Mouse (Mus musculus) CH12.LX (cell line): Measurements from ENCODE around the gene Lix1l. TPM values are rescaled to one million over a fixed set of nuclear protein-coding genes. Genes with fewer than 3 reads are reported as not detected.
A peak's percentile ranks its signal among the peaks of the same experiment; 100 is the strongest.

Experiments
- DNase-seq: peaks from one replicate; pipeline ENCODE4 v3.0.0-alpha.2; 2013; ENCODE audit errors: extremely low read depth
- H3K27ac ChIP-seq: 2 replicates; pipeline ENCODE4 v1.5.1; 2012; ENCODE audit warnings: low read depth, mild to moderate bottlenecking, control low read depth, moderate library complexity; ENCODE audit not compliant: insufficient read depth
- H3K27me3 ChIP-seq: replicated peaks from 2 replicates; pipeline ENCODE3; 2012; ENCODE audit warnings: inconsistent platforms
- H3K36me3 ChIP-seq, 2 experiments: replicated peaks in 1 of 2; 2 replicates each; pipeline versions ENCODE3 to v1.6.1; 2012; ENCODE audit warnings: inconsistent platforms in 1 of 2, low read length in 1 of 2, mild to moderate bottlenecking in 1 of 2, mixed read lengths in 1 of 2, moderate library complexity in 1 of 2; ENCODE audit not compliant: control insufficient read depth in 1 of 2, insufficient read depth in 1 of 2
- H3K4me1 ChIP-seq, 2 experiments: 2 replicates each; pipeline ENCODE4 v1.6.1; 2012; ENCODE audit warnings: inconsistent platforms in 1 of 2, moderate library complexity in 1 of 2; ENCODE audit not compliant: insufficient read depth in 2 of 2, control insufficient read depth in 1 of 2
- H3K4me2 ChIP-seq: 2 replicates; pipeline ENCODE4 v1.6.1; 2012; ENCODE audit warnings: low read depth, mild to moderate bottlenecking, control low read depth; ENCODE audit not compliant: poor library complexity, insufficient read depth, severe bottlenecking
- H3K4me3 ChIP-seq, 3 experiments: fragments of 150-350 bp in 1 of 3; sonication (generic) in 1 of 3; replicated peaks in 1 of 3; 2 replicates each; pipeline versions ENCODE3 to v1.5.1; 2011 to 2012; ENCODE audit warnings: low read depth in 2 of 3, low read length in 2 of 3, mild to moderate bottlenecking in 2 of 3, moderate library complexity in 2 of 3, control low read depth in 1 of 3, improper control_type of control experiment in 1 of 3, inconsistent platforms in 1 of 3, mixed read lengths in 1 of 3; ENCODE audit not compliant: poor library complexity in 1 of 3
- H3K79me2 ChIP-seq: replicated peaks from 2 replicates; pipeline ENCODE4 v1.6.1; 2012; ENCODE audit warnings: mild to moderate bottlenecking, moderate library complexity; ENCODE audit not compliant: control insufficient read depth, poor library complexity, insufficient read depth, severe bottlenecking; ENCODE audit errors: extremely low read depth
- H3K9ac ChIP-seq: 2 replicates; pipeline ENCODE4 v1.6.1; 2012; ENCODE audit warnings: low read depth, mild to moderate bottlenecking, control low read depth, moderate library complexity; ENCODE audit not compliant: insufficient read depth
- H3K9me3 ChIP-seq: replicated peaks from 2 replicates; pipeline ENCODE3; 2012; ENCODE audit warnings: low read length, inconsistent platforms, mixed read lengths
- BHLHE40 ChIP-seq: IDR thresholded peaks from 2 replicates; pipeline ENCODE4 v1.6.1; 2011; ENCODE audit warnings: mild to moderate bottlenecking, low read depth, low read length, improper control_type of control experiment
- CHD1 ChIP-seq: IDR thresholded peaks from 2 replicates; pipeline ENCODE4 v1.6.1; 2012; ENCODE audit warnings: low read depth, low read length, improper control_type of control experiment, inconsistent platforms
- CTCF ChIP-seq, 2 experiments: IDR thresholded peaks in 1 of 2; conservative IDR thresholded peaks in 1 of 2; 2 replicates each; pipeline ENCODE4 v1.5.1; 2011 to 2012; ENCODE audit warnings: low read depth in 2 of 2, low read length in 2 of 2, improper control_type of control experiment in 1 of 2, inconsistent platforms in 1 of 2, mild to moderate bottlenecking in 1 of 2, moderate library complexity in 1 of 2
- ELF1 ChIP-seq: IDR thresholded peaks from 2 replicates; pipeline ENCODE4 v1.6.1; 2014; ENCODE audit warnings: low read depth, mild to moderate bottlenecking, inconsistent platforms, low read length, improper control_type of control experiment
- GABPA ChIP-seq: IDR thresholded peaks from 2 replicates; pipeline ENCODE4 v1.6.1; 2012; ENCODE audit warnings: low read depth, low read length, improper control_type of control experiment, inconsistent platforms; ENCODE audit not compliant: insufficient replicate concordance
- HCFC1 ChIP-seq: IDR thresholded peaks from 2 replicates; pipeline ENCODE4 v1.6.1; 2012; ENCODE audit warnings: low read depth, mild to moderate bottlenecking, inconsistent platforms, low read length, improper control_type of control experiment
- IRF4 ChIP-seq: IDR thresholded peaks from 2 replicates; pipeline ENCODE4 v1.6.1; 2014; ENCODE audit warnings: low read depth, mild to moderate bottlenecking, inconsistent platforms, low read length, improper control_type of control experiment
- JUND ChIP-seq: conservative IDR thresholded peaks from 2 replicates; pipeline ENCODE4 v1.6.1; 2011; ENCODE audit warnings: low read depth, low read length, improper control_type of control experiment
- KAT2A ChIP-seq: IDR thresholded peaks from 2 replicates; pipeline ENCODE4 v1.6.1; 2012; ENCODE audit warnings: low read length, improper control_type of control experiment, inconsistent platforms; ENCODE audit not compliant: insufficient replicate concordance
- MAFK ChIP-seq: IDR thresholded peaks from 2 replicates; pipeline ENCODE4 v1.6.1; 2011; ENCODE audit warnings: low read length, improper control_type of control experiment; ENCODE audit not compliant: insufficient replicate concordance
- MYC ChIP-seq: IDR thresholded peaks from 2 replicates; pipeline ENCODE4 v1.6.1; 2011; ENCODE audit warnings: low read depth, mild to moderate bottlenecking, improper control_type of control experiment, low read length
- POLR2A ChIP-seq: IDR thresholded peaks from 2 replicates; pipeline ENCODE4 v1.6.1; 2011; ENCODE audit warnings: low read depth, mild to moderate bottlenecking, improper control_type of control experiment, low read length
- POLR2AphosphoS2 ChIP-seq: IDR thresholded peaks from 2 replicates; pipeline ENCODE4 v1.6.1; 2011; ENCODE audit warnings: low read depth, low read length, improper control_type of control experiment
- RAD21 ChIP-seq: IDR thresholded peaks from 2 replicates; pipeline ENCODE4 v1.6.1; 2011; ENCODE audit warnings: low read depth, mild to moderate bottlenecking, low read length, improper control_type of control experiment, moderate library complexity
- RCOR1 ChIP-seq: conservative IDR thresholded peaks from 2 replicates; pipeline ENCODE4 v1.6.1; 2012; ENCODE audit warnings: low read depth, mild to moderate bottlenecking, inconsistent platforms, low read length, improper control_type of control experiment
- SIN3A ChIP-seq: IDR thresholded peaks from 2 replicates; pipeline ENCODE4 v1.6.1; 2012; ENCODE audit warnings: low read length, improper control_type of control experiment, inconsistent platforms
- UBTF ChIP-seq: IDR thresholded peaks from 2 replicates; pipeline ENCODE4 v1.6.1; 2012; ENCODE audit warnings: low read depth, mild to moderate bottlenecking, inconsistent platforms, low read length, improper control_type of control experiment, moderate library complexity
- USF2 ChIP-seq: conservative IDR thresholded peaks from 2 replicates; pipeline ENCODE4 v1.6.1; 2011; ENCODE audit warnings: low read depth, low read length, improper control_type of control experiment
- ZC3H11A ChIP-seq: IDR thresholded peaks from 2 replicates; pipeline ENCODE4 v1.6.1; 2012; ENCODE audit warnings: low read depth, mild to moderate bottlenecking, inconsistent platforms, low read length, improper control_type of control experiment
- ZNF384 ChIP-seq: IDR thresholded peaks from 2 replicates; pipeline ENCODE4 v1.6.1; 2012; ENCODE audit warnings: low read depth, low read length, improper control_type of control experiment, inconsistent platforms
- dilution Hi-C: fragments of 300-500 bp; cut with MboI; formaldehyde crosslinking; loops from 2 replicates; pipeline ENCODE4 v1.14.3; 2020; ENCODE audit warnings: low sequenced_read_pairs; ENCODE audit not compliant: extremely low pct_unique_long_range_greater_than_20kb, extremely low pct_ligation_motif_present
- in situ Hi-C: fragments of 300-500 bp; cut with MboI; formaldehyde crosslinking; loops from 3 replicates; pipeline ENCODE4 v1.14.3; 2019; ENCODE audit warnings: low sequenced_read_pairs, low pct_ligation_motif_present, low pct_unique_long_range_greater_than_20kb, mixed read lengths
- polyA plus RNA-seq: library from polyadenylated mRNA; unstranded; fragments of >175 nt; gene quantifications from 2 replicates; pipeline ENCODE4 v1.2.1, GENCODE M21; 2012; ENCODE audit warnings: low read depth; ENCODE audit not compliant: insufficient read length
- total RNA-seq, 2 experiments: library from RNA; depleted of rRNA; stranded (reverse); fragments of 300-350 nt in 1 of 2; fragments of >200 nt in 1 of 2; gene quantifications; 2 replicates each; pipeline ENCODE4 v1.2.3; 2012 to 2014

The Lix1l gene
- total and polyA plus RNA-seq, 3 experiments: 4.0 to 4.6 (median 4.5) TPM

DNA sequence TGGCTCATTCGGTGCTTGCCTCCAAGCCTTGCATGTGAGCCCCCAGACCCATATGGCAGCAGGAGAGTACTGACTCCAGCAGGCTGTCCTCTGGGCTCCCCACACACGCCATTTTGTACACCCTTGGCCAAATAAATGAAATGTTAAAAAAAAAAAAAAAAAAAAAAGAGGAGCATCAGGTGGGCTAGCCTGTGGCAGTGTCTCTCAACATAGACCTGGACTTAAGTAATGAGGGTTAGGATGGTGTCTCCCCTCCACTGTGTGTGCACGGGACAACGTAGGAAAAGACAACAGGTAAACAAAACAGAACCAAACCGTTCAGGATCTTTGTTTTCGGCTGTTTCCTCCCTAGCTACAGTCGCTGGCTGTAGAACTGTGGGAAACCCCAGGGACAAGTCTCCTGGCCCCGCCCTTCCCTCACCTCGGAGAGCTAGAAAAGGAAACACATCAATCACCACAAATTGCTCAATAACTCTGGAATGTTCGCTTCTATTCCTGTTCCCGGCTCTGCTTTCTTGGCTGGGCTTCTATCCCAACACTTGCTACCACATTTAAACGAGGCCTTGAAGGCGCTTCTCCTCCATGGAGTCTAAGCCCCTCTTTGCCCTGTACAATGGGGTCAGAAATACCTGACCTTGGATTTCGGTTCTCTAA, 24.8 kb upstream of the Lix1l start:
- dilution Hi-C loops (no loop called here), in situ Hi-C loops (no loop called here)
- peak overlapping the region; percentile 52 to 62 (median 56) for H3K4me3 ChIP-seq
- H3K36me3 ChIP-seq: peaks cover 0 to 5% of the 10 kb centered on the region in 2 experiments
- no peaks in the 10 kb centered on the region for H3K9me3 ChIP-seq
- H3K27me3 ChIP-seq: no peaks in the 10 kb centered on the region
- peak overlapping the region; percentile 95 for H3K9ac ChIP-seq
- TF ChIP-seq ZNF384: peak; percentile 81
- TF ChIP-seq HCFC1: no peak
- no peak for TF ChIP-seq SIN3A
- TF ChIP-seq UBTF: 0 out of 2 replicates have a peak, but pooled peaks have one; percentile 54
- no peak for TF ChIP-seq JUND
- no peak for TF ChIP-seq ZC3H11A
- TF ChIP-seq BHLHE40: 0 out of 2 replicates have a peak, but pooled peaks have one; percentile 18
- TF ChIP-seq RCOR1: no peak
- no peak for TF ChIP-seq MAFK
- TF ChIP-seq CHD1: peak; percentile 44; the same call in 1 of the 2 replicates
- no peak for TF ChIP-seq POLR2A
- no peak for TF ChIP-seq IRF4
- no peak for TF ChIP-seq CTCF (conservative IDR thresholded peaks at IDR 0.05 in 1 of 2, IDR thresholded peaks at IDR 0.05 in 1 of 2; ENCODE audit: low read depth in 2 of 2, low read length in 2 of 2)
- no peak for TF ChIP-seq KAT2A
- TF ChIP-seq MYC: no peak
- TF ChIP-seq RAD21: no peak
- TF ChIP-seq GABPA: no peak
- no peak for TF ChIP-seq POLR2AphosphoS2
- no peak for TF ChIP-seq ELF1
- TF ChIP-seq USF2: no peak
- peak overlapping the region; percentile 67 for H3K4me2 ChIP-seq
- no peaks in the 10 kb centered on the region for H3K79me2 ChIP-seq
- peak overlapping the region; percentile 89 for H3K27ac ChIP-seq
- peaks cover 13 to 52% of the 10 kb centered on the region in 2 experiments for H3K4me1 ChIP-seq
- DNase-seq: peak; percentile 48
